Mouse (Mus musculus): ENCODE measurements at regions not wholly inside any gene's neighbourhood (a gene's known extent, or its start where the extent isn't known, plus 50 kb on each side); places are given as distances from the start of the nearest gene placed in this dataset.

DNA sequence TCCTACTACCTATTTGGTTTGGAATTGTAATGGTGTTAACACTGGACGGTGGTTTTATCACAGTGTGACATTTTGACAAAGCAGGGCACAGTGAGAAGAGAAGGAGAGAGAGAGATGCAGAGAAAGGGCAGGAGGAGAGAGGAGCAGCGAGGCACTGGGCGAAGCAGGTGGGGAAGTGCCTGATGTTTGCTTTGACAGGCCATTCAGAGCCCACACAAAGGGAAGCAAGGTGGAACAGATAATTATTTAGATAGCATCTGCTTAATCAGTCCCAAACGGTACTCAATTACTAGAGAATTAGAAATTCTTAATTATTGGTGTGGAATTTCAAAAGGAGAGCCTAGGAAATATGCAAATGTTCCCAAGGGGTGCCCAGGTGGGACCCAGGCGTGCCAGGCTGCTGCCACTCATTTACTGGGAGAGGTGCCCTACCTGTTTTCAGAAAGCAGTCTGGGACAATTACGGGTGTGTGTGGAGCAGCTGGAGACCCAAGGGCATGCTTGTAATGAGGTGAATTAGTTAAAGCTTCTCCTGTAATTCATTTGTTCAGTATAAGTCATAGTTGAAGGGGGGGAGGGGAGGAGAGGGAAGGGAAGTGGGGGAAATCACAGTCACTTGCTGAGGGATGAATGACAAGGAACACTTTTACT lies 86.9 kb downstream of the Thnsl2 start:
- TF ChIP-seq CTCF (conservative IDR thresholded peaks at IDR 0.05; ENCODE audit: insufficient read depth, insufficient read length, low read depth, low read length): no peak
- TF ChIP-seq POLR2A (IDR thresholded peaks at IDR 0.05; ENCODE audit: low read depth, low read length): no peak
